Mouse (Mus musculus) liver, embryonic 14.5 days (tissue): Measurements from ENCODE around the gene Irgm2. TPM values are rescaled to one million over a fixed set of nuclear protein-coding genes. Genes with fewer than 3 reads are reported as not detected.

Experiments used
- ATAC-seq: fragments of 200-750 bp; cut with Nextera tagmentation; 2 replicates; pipeline ENCODE4 v1.8.0; 2017; ENCODE audit warnings: moderate number of reproducible peaks, mild to moderate bottlenecking, moderate library complexity; ENCODE audit not compliant: insufficient read depth
- DNase-seq, 3 experiments: peaks; one replicate each; pipeline ENCODE4 v3.0.0-alpha.2; 2012 to 2013; ENCODE audit warnings: low read depth in 3 of 3, low spot score in 3 of 3
- H3K27ac ChIP-seq: fragments of 300-500 bp; sonication (generic); 2 replicates; pipeline ENCODE4 v1.5.1; 2014; ENCODE audit warnings: moderate library complexity, mild to moderate bottlenecking, control low read depth, inconsistent platforms
- H3K27me3 ChIP-seq: fragments of 300-500 bp; sonication (generic); 2 replicates; pipeline ENCODE4 v1.6.1; 2014; ENCODE audit warnings: mild to moderate bottlenecking, low read length, moderate library complexity; ENCODE audit not compliant: control insufficient read depth, insufficient read depth
- H3K36me3 ChIP-seq: fragments of 300-500 bp; sonication (generic); replicated peaks from 2 replicates; pipeline ENCODE4 v1.6.1; 2014; ENCODE audit warnings: low read depth; ENCODE audit not compliant: control insufficient read depth, insufficient read depth
- H3K4me1 ChIP-seq, 2 experiments: fragments of 200-500 bp in 1 of 2; fragments of 300-500 bp in 1 of 2; sonication (generic) in 1 of 2; replicated peaks; 2 replicates each; pipeline ENCODE4 v1.6.1; 2012 to 2014; ENCODE audit warnings: antibody characterized with exemption in 1 of 2, inconsistent platforms in 1 of 2, low read length in 1 of 2; ENCODE audit not compliant: control insufficient read depth in 2 of 2, insufficient read depth in 2 of 2
- H3K4me2 ChIP-seq: fragments of 300-500 bp; sonication (generic); 2 replicates; pipeline ENCODE4 v1.6.1; 2014; ENCODE audit warnings: low read depth, mild to moderate bottlenecking, control low read depth, moderate library complexity
- H3K4me3 ChIP-seq, 2 experiments: fragments of 200-500 bp in 1 of 2; fragments of 300-500 bp in 1 of 2; sonication (generic) in 1 of 2; 2 replicates each; pipeline ENCODE4 v1.5.1; 2012 to 2014; ENCODE audit warnings: low read depth in 2 of 2, low read length in 2 of 2, mild to moderate bottlenecking in 2 of 2, control low read depth in 1 of 2, inconsistent platforms in 1 of 2, moderate library complexity in 1 of 2; ENCODE audit not compliant: insufficient read depth in 1 of 2
- H3K9ac ChIP-seq: fragments of 300-500 bp; sonication (generic); replicated peaks from 2 replicates; pipeline ENCODE4 v1.6.1; 2014; ENCODE audit warnings: mild to moderate bottlenecking, control low read depth, moderate library complexity
- H3K9me3 ChIP-seq: fragments of 300-500 bp; sonication (generic); 2 replicates; pipeline ENCODE4 v1.6.1; 2016; ENCODE audit warnings: low read length, mixed read lengths; ENCODE audit not compliant: control insufficient read depth
- CTCF ChIP-seq: IDR thresholded peaks from 2 replicates; pipeline ENCODE4 v1.5.1; 2016; ENCODE audit warnings: antibody characterized with exemption, low read depth, control low read depth
- EP300 ChIP-seq: IDR thresholded peaks from 2 replicates; pipeline ENCODE4 v1.6.1; 2016; ENCODE audit warnings: antibody characterized with exemption, low read depth
- WGBS: fragments of 180-500 bp; shearing (Covaris S2); extraction: QIAGEN DNeasy Blood & Tissue Kit; methylation state at CpG from one replicate; pipeline ENCODE4 v1.1.7; 2014; ENCODE audit not compliant: insufficient replicate concordance; 5-methylcytosine and 5-hydroxymethylcytosine counted together
- polyA plus RNA-seq, 2 experiments: library from polyadenylated mRNA; depleted of rRNA in 1 of 2; stranded (reverse) in 1 of 2; unstranded in 1 of 2; fragments of >200 nt; fragmentation: Nextera tagmentation in 1 of 2; extraction: Ambion mirVana in 1 of 2; gene quantifications; 2 replicates each; pipeline versions ENCODE4 v1.2.1 to v1.2.3; 2012 to 2014

Gene Irgm2
- polyA plus RNA-seq, 2 experiments, result 2.8 to 3.0 TPM

GRCm38 (mm10) chr11:58238840-58239791, 39.7 kb downstream of the Irgm2 start:
- Histone ChIP-seq H3K27ac (no peak overlapping the region), H3K9me3 (no peaks in the 10 kb centered on the region), H3K4me3 (peak overlapping the region; percentile 37 to 47), H3K4me2 (peak overlapping the region; percentile 59), H3K36me3 (no peaks in the 10 kb centered on the region), H3K27me3 (no peaks in the 10 kb centered on the region), H3K4me1 (peaks cover 4 to 7% of the 10 kb centered on the region in 2 experiments; a peak in 3 of 4 replicates), H3K9ac (no peak overlapping the region)
- TF ChIP-seq EP300 (no peak), CTCF (peak; percentile 56)
- WGBS, result 3% methylated on average over 37 of the region's 37 CpGs
- peak; percentile 85 for ATAC-seq
- peak; percentile 47 to 68 (median 47) for DNase-seq

GRCm38 (mm10) chr11:58247294-58247693, 47.9 kb downstream of the Irgm2 start:
- Histone ChIP-seq H3K9me3 (no peaks in the 10 kb centered on the region), H3K4me3 (no peak overlapping the region), H3K4me2 (no peak overlapping the region), H3K27ac (no peak overlapping the region), H3K27me3 (no peaks in the 10 kb centered on the region), H3K9ac (no peak overlapping the region), H3K36me3 (no peaks in the 10 kb centered on the region), H3K4me1 (no peaks in the 10 kb centered on the region)
- DNase-seq (no peak), ATAC-seq (no peak)
- no peak for TF ChIP-seq CTCF
- TF ChIP-seq EP300, result no peak
- WGBS, result 36% methylated on average over 4 of the region's 4 CpGs

- 63% methylated on average over 7 of the region's 7 CpGs for WGBS
- H3K4me2 ChIP-seq, result no peak overlapping the region
- H3K4me1 ChIP-seq, result no peaks in the 10 kb centered on the region
- TF ChIP-seq EP300 (no peak), CTCF (no peak)
- no peaks in the 10 kb centered on the region for H3K36me3 ChIP-seq
- no peak overlapping the region for H3K27ac ChIP-seq
- H3K4me3 ChIP-seq, result no peak overlapping the region
- ATAC-seq, result no peak
- no peaks in the 10 kb centered on the region for H3K27me3 ChIP-seq
- no peak overlapping the region for H3K9ac ChIP-seq
- DNase-seq, result no peak
- no peaks in the 10 kb centered on the region for H3K9me3 ChIP-seq
Observed at GRCm38 (mm10) chr11:58249203-58249981, 50.0 kb downstream of the Irgm2 start.

- no peak overlapping the region for H3K4me2 ChIP-seq
- H3K4me1 ChIP-seq, result no peaks in the 10 kb centered on the region
- H3K36me3 ChIP-seq, result no peaks in the 10 kb centered on the region
- TF ChIP-seq EP300, result no peak
- TF ChIP-seq CTCF, result no peak
- no peaks in the 10 kb centered on the region for H3K9me3 ChIP-seq
- H3K27me3 ChIP-seq, result no peaks in the 10 kb centered on the region
- 57% methylated on average over 5 of the region's 5 CpGs for WGBS
- DNase-seq (no peak), ATAC-seq (no peak)
- H3K4me3 ChIP-seq, result no peak overlapping the region
- H3K27ac ChIP-seq, result no peak overlapping the region
- H3K9ac ChIP-seq, result no peak overlapping the region
Observed at GRCm38 (mm10) chr11:58250550-58250949, 51.1 kb downstream of the Irgm2 start.

- 80% methylated on average over 3 of the region's 3 CpGs for WGBS
- no peak overlapping the region for H3K4me2 ChIP-seq
- no peaks in the 10 kb centered on the region for H3K9me3 ChIP-seq
- no peak for ATAC-seq
- no peaks in the 10 kb centered on the region for H3K36me3 ChIP-seq
- no peaks in the 10 kb centered on the region for H3K27me3 ChIP-seq
- no peak overlapping the region for H3K27ac ChIP-seq
- TF ChIP-seq CTCF (no peak), EP300 (no peak)
- no peak overlapping the region for H3K4me3 ChIP-seq
- no peak overlapping the region for H3K9ac ChIP-seq
- H3K4me1 ChIP-seq, result no peaks in the 10 kb centered on the region
- DNase-seq, result no peak
Observed at GRCm38 (mm10) chr11:58254411-58254810, 55.0 kb downstream of the Irgm2 start.
